Mouse (Mus musculus) CD4-positive, CD25-positive, alpha-beta regulatory T cell, adult 9 weeks (primary cell): ENCODE results near the gene Gin1. TPM values are rescaled to one million over a fixed set of nuclear protein-coding genes. Genes with fewer than 3 reads are reported as not detected.

Experiments used
- polyA plus RNA-seq: library from polyadenylated mRNA; unstranded; fragments of 100-300 nt; shearing (Covaris generic); gene quantifications from one replicate; pipeline ENCODE4 v1.2.1, GENCODE M21; 2017

Gin1 gene
- 21.8 TPM for polyA plus RNA-seq

DNA sequence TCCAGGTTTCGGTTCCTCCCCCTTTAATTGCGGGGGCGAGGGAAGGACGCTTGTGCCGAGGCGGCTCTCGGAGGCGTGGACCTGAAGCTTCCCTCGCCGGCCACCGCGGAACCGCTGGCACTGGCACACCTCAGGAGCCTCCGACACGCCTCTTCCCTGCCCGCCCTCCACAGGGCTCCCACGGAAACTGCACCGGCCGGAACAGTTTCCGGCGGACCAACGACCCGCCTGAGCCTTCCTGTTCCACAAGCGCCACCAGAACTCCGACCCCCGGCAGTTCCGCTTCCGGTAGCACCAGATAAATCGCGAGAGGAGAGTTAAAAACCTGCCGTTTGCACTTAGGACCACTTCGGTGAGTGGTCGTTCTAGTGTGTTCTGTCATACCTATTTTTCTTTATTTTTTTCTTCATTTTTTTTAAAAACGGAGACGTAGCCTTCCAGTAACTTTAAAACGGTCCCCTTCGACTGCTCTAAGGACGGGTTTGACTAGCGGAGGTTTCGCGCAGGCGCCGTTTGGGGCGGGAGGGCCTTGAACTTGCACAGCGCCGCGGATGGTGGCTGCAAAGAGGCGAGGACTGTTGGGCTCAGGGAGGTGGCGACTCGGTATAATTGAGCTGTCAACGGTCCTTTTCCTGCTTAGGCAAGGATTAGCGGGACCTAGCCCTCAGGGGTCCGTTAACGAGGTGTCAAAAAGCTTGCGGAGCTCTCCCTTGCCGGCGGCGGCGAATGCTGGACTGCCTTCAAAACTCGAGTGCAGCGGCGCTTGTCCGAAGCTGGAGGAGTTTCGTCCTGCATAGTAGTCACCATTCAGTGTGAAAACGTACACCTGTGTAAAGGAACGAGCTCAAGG lies at the start of gene Gin1, which contains the start of gene Ppip5k2:
Gene Gin1 (plus strand): TSS at position 269 of the 850 bp plus-strand sequence.
Gene Ppip5k2 (minus strand): TSS at position 508 of the 850 bp plus-strand sequence.

Other genes with a start within 250 kb of the Gin1 start
- gene D1Ertd622e, start 108.1 kb upstream of the Gin1 start, polyA plus RNA-seq: 10.9 TPM
- gene Ppip5k2, start 239 bp downstream of the Gin1 start, polyA plus RNA-seq: 69.5 TPM